ENCODE assay signal across 16 mouse cellular contexts in genomic region chr9:41430391-41431343, GRCm38 (mm10).
DNase-seq lines count a peak whose midpoint lies in the region; ATAC-seq and TF ChIP-seq lines count a peak whose summit lies in the region.
"Had no signal": no experiment of that assay in that cellular context is flagged by ENCODE, and none has a peak within 500 bp of the region (broad histone marks: within the 10 kb centered on the region; RNA-seq: fewer than 3 reads in every experiment).

No protein-coding gene starts in this region.

- 0 out of 2 replicates have a peak overlapping the region, but pooled peaks have one; percentile 35 for H3K27ac ChIP-seq in brown adipose tissue, adult 24 weeks (replicated peaks; ENCODE audit: low read depth, low read length)
- H3K27ac ChIP-seq in forebrain, embryonic 11.5 days (ENCODE audit: low read depth, low read length), result peak overlapping the region; percentile 57; the same call in 1 of the 2 replicates
- peak overlapping the region; percentile 66 for H3K27ac ChIP-seq in hindbrain, embryonic 14.5 days
- peak overlapping the region; percentile 39; the same call in 1 of the 2 replicates for H3K27ac ChIP-seq in midbrain, postnatal 0 days (ENCODE audit: low read depth, low read length)
- H3K27ac ChIP-seq in stomach, postnatal 0 days (replicated peaks), result no peak overlapping the region
- H3K27ac ChIP-seq: embryonic facial prominence, embryonic 12.5 days; kidney, postnatal 0 days; liver, embryonic 15.5 days; neural tube, embryonic 12.5 days had no signal

- H3K27me3 ChIP-seq in forebrain, embryonic 11.5 days (ENCODE audit: control insufficient read depth, insufficient read depth, low read length), result no peaks in the 10 kb centered on the region
- no peaks in the 10 kb centered on the region for H3K27me3 ChIP-seq in hindbrain, embryonic 14.5 days (ENCODE audit: control insufficient read depth, insufficient read depth, low read length)
- no peaks in the 10 kb centered on the region for H3K27me3 ChIP-seq in midbrain, postnatal 0 days (ENCODE audit: insufficient read depth, low read length)
- no peaks in the 10 kb centered on the region for H3K27me3 ChIP-seq in stomach, postnatal 0 days (ENCODE audit: control insufficient read depth, insufficient read depth, low read length)
- H3K27me3 ChIP-seq: embryonic facial prominence, embryonic 12.5 days; liver, embryonic 15.5 days; neural tube, embryonic 12.5 days had no signal

- H3K4me2 ChIP-seq in forebrain, embryonic 11.5 days (ENCODE audit: low read depth, low read length, severe bottlenecking), result no peak overlapping the region
- no peak overlapping the region for H3K4me2 ChIP-seq in hindbrain, embryonic 14.5 days (replicated peaks)
- H3K4me2 ChIP-seq in midbrain, postnatal 0 days (ENCODE audit: low read depth, low read length, poor library complexity, severe bottlenecking), result no peak overlapping the region
- no peak overlapping the region for H3K4me2 ChIP-seq in stomach, postnatal 0 days (replicated peaks; ENCODE audit: low read depth)
- H3K4me2 ChIP-seq: embryonic facial prominence, embryonic 12.5 days; heart, embryonic 11.5 days; liver, embryonic 15.5 days; neural tube, embryonic 12.5 days had no signal

- no peaks in the 10 kb centered on the region for H3K36me3 ChIP-seq in forebrain, embryonic 11.5 days (ENCODE audit: control insufficient read depth, insufficient read depth, low read length)
- peaks cover 21% of the 10 kb centered on the region for H3K36me3 ChIP-seq in hindbrain, embryonic 14.5 days (replicated peaks; ENCODE audit: control insufficient read depth, insufficient read depth)
- H3K36me3 ChIP-seq in midbrain, postnatal 0 days (ENCODE audit: insufficient read depth, low read length), result no peaks in the 10 kb centered on the region
- no peaks in the 10 kb centered on the region for H3K36me3 ChIP-seq in stomach, postnatal 0 days (ENCODE audit: control insufficient read depth, insufficient read depth, low read length)
- H3K36me3 ChIP-seq: embryonic facial prominence, embryonic 12.5 days; liver, embryonic 15.5 days had no signal

- H3K9ac ChIP-seq in forebrain, embryonic 11.5 days (ENCODE audit: low read length), result no peak overlapping the region
- 0 out of 2 replicates have a peak overlapping the region, but pooled peaks have one; percentile 1 for H3K9ac ChIP-seq in hindbrain, embryonic 14.5 days
- no peak overlapping the region for H3K9ac ChIP-seq in midbrain, postnatal 0 days (replicated peaks; ENCODE audit: low read length, poor library complexity, severe bottlenecking)
- no peak overlapping the region for H3K9ac ChIP-seq in stomach, postnatal 0 days (ENCODE audit: low read length)
- H3K9ac ChIP-seq: embryonic facial prominence, embryonic 12.5 days; liver, embryonic 15.5 days; neural tube, embryonic 12.5 days had no signal

- H3K4me3 ChIP-seq in brown adipose tissue, adult 24 weeks (ENCODE audit: insufficient read depth, low read depth, low read length), result no peak overlapping the region
- H3K4me3 ChIP-seq in forebrain, embryonic 11.5 days (ENCODE audit: low read depth, low read length), result no peak overlapping the region
- no peak overlapping the region for H3K4me3 ChIP-seq in hindbrain, embryonic 14.5 days (replicated peaks; ENCODE audit: low read length)
- H3K4me3 ChIP-seq in midbrain, postnatal 0 days (ENCODE audit: low read depth, low read length), result no peak overlapping the region
- no peak overlapping the region for H3K4me3 ChIP-seq in stomach, postnatal 0 days (ENCODE audit: low read depth, low read length)
- H3K4me3 ChIP-seq: embryonic facial prominence, embryonic 12.5 days; liver, embryonic 15.5 days; neural tube, embryonic 12.5 days had no signal

- ATAC-seq in forebrain, embryonic 11.5 days (replicated peaks; ENCODE audit: low FRiP score), result no peak
- ATAC-seq in hindbrain, embryonic 14.5 days (ENCODE audit: low FRiP score), result peak; percentile 60; the same call in 1 of the 2 replicates
- ATAC-seq in midbrain, postnatal 0 days (ENCODE audit: low FRiP score), result no peak; the same call in 1 of the 2 replicates
- no peak for ATAC-seq in stomach, postnatal 0 days (ENCODE audit: low FRiP score, low TSS enrichment)

- TF ChIP-seq EP300 in stomach, postnatal 0 days (optimal IDR thresholded peaks at IDR 0.05), result no peak

- no peaks in the 10 kb centered on the region for H3K9me3 ChIP-seq in forebrain, embryonic 11.5 days (ENCODE audit: control insufficient read depth, low read length)
- no peaks in the 10 kb centered on the region for H3K9me3 ChIP-seq in hindbrain, embryonic 14.5 days (ENCODE audit: control insufficient read depth, low read length)
- H3K9me3 ChIP-seq in midbrain, postnatal 0 days (ENCODE audit: low read length), result no peaks in the 10 kb centered on the region
- H3K9me3 ChIP-seq in stomach, postnatal 0 days (ENCODE audit: control insufficient read depth, low read length), result no peaks in the 10 kb centered on the region
- H3K9me3 ChIP-seq: embryonic facial prominence, embryonic 12.5 days; liver, embryonic 15.5 days; neural tube, embryonic 12.5 days had no signal

- 52% methylated on average over 16 of the region's 16 CpGs for WGBS in forebrain, embryonic 11.5 days
- WGBS in hindbrain, embryonic 14.5 days, result 30% methylated on average over 16 of the region's 16 CpGs
- 18% methylated on average over 16 of the region's 16 CpGs for WGBS in midbrain, postnatal 0 days
- WGBS in stomach, postnatal 0 days, result 68% methylated on average over 16 of the region's 16 CpGs

- peaks cover 6% of the 10 kb centered on the region; the same call in 1 of the 2 replicates for H3K4me1 ChIP-seq in brown adipose tissue, adult 24 weeks (ENCODE audit: control insufficient read depth, insufficient read depth, insufficient read length, low read length)
- peaks cover 4% of the 10 kb centered on the region; the same call in 1 of the 2 replicates for H3K4me1 ChIP-seq in forebrain, embryonic 11.5 days (replicated peaks; ENCODE audit: control insufficient read depth, insufficient read depth, low read length)
- H3K4me1 ChIP-seq in hindbrain, embryonic 14.5 days (replicated peaks; ENCODE audit: control insufficient read depth, insufficient read depth, low read length), result peaks cover 18% of the 10 kb centered on the region
- peaks cover 4% of the 10 kb centered on the region; the same call in 1 of the 2 replicates for H3K4me1 ChIP-seq in midbrain, postnatal 0 days (ENCODE audit: insufficient read depth, low read length)
- H3K4me1 ChIP-seq in stomach, postnatal 0 days (replicated peaks; ENCODE audit: control insufficient read depth, insufficient read depth), result no peaks in the 10 kb centered on the region
- H3K4me1 ChIP-seq: liver, embryonic 15.5 days had no signal

- no peak for DNase-seq in forebrain, embryonic 11.5 days (ENCODE audit: low spot score)
- peak; percentile 51 for DNase-seq in hindbrain, embryonic 14.5 days (ENCODE audit: low spot score)
- DNase-seq in midbrain, postnatal 0 days (ENCODE audit: low spot score), result peak; percentile 64
- no peak for DNase-seq in urinary bladder, adult 2 months (ENCODE audit: low spot score)
- no peak for DNase-seq in stomach, postnatal 0 days (ENCODE audit: low spot score)
- no peak for DNase-seq in frontal cortex, postnatal 25 days (ENCODE audit: low spot score in 2 of 2)
- DNase-seq: cerebellum, postnatal 10 days; layer of hippocampus, adult 9-11 months; right cerebral cortex, postnatal 25 days; thymus, postnatal 25 days had no signal

- TF ChIP-seq CTCF in midbrain, postnatal 0 days (IDR thresholded peaks at IDR 0.05), result no peak
- no peak for TF ChIP-seq CTCF in stomach, postnatal 0 days (IDR thresholded peaks at IDR 0.05; ENCODE audit: low read depth)

Comparison
In these comparisons a context has a peak if more than half of its experiments do, and no peak if none do; other contexts are left out.
1. DNase-seq: peak in hindbrain, embryonic 14.5 days (single experiment) and midbrain, postnatal 0 days (single experiment); none in forebrain, embryonic 11.5 days (single experiment), urinary bladder, adult 2 months (single experiment), stomach, postnatal 0 days (single experiment) and frontal cortex, postnatal 25 days (0 of 2).